Mouse (Mus musculus) heart, embryonic 13.5 days (tissue): Measurements from ENCODE around the gene Ttc6. TPM values are rescaled to one million over a fixed set of nuclear protein-coding genes. Genes with fewer than 3 reads are reported as not detected.

ENCODE experiments used
- ATAC-seq: fragments of 200-750 bp; cut with Nextera tagmentation; 2 replicates; pipeline ENCODE4 v1.8.0; 2017; ENCODE audit warnings: moderate TSS enrichment; ENCODE audit not compliant: insufficient number of reproducible peaks, low FRiP score, low TSS enrichment; ENCODE audit errors: extremely low read depth
- H3K27ac ChIP-seq: fragments of 300-500 bp; sonication (generic); replicated peaks from 2 replicates; pipeline ENCODE4 v1.5.1; 2015; ENCODE audit warnings: moderate library complexity, mild to moderate bottlenecking, inconsistent platforms
- H3K27me3 ChIP-seq: fragments of 300-500 bp; sonication (generic); replicated peaks from 2 replicates; pipeline ENCODE4 v1.6.1; 2015; ENCODE audit warnings: mild to moderate bottlenecking, inconsistent platforms
- H3K36me3 ChIP-seq: fragments of 300-500 bp; sonication (generic); 2 replicates; pipeline ENCODE4 v1.6.1; 2015; ENCODE audit warnings: mild to moderate bottlenecking, inconsistent platforms
- H3K4me1 ChIP-seq: fragments of 300-500 bp; sonication (generic); 2 replicates; pipeline ENCODE4 v1.6.1; 2015; ENCODE audit warnings: inconsistent platforms
- H3K4me2 ChIP-seq: fragments of 300-500 bp; sonication (generic); 2 replicates; pipeline ENCODE4 v1.6.1; 2015; ENCODE audit warnings: inconsistent platforms, mild to moderate bottlenecking, moderate library complexity
- H3K4me3 ChIP-seq: fragments of 300-500 bp; sonication (generic); 2 replicates; pipeline ENCODE4 v1.5.1; 2015; ENCODE audit warnings: moderate library complexity, mild to moderate bottlenecking, inconsistent platforms
- H3K9ac ChIP-seq: fragments of 300-500 bp; sonication (generic); 2 replicates; pipeline ENCODE4 v1.6.1; 2015; ENCODE audit warnings: inconsistent platforms, mild to moderate bottlenecking, moderate library complexity
- H3K9me3 ChIP-seq: fragments of 300-500 bp; sonication (generic); 2 replicates; pipeline ENCODE4 v1.6.1; 2016; ENCODE audit warnings: inconsistent platforms
- WGBS: fragments of 180-500 bp; shearing (Covaris S2); methylation state at CpG from one replicate; pipeline ENCODE4 v1.1.7; 2015; ENCODE audit warnings: mixed read lengths; 5-methylcytosine and 5-hydroxymethylcytosine counted together
- polyA plus RNA-seq: library from polyadenylated mRNA; unstranded; fragments of >200 nt; fragmentation: Nextera tagmentation; extraction: Ambion mirVana; gene quantifications from 2 replicates; pipeline ENCODE4 v1.2.1, GENCODE M21; 2015

Gene Ttc6
- polyA plus RNA-seq, 1 experiment from 2014 or later = 0.60 TPM

- WGBS = 3% methylated on average over 9 of the region's 9 CpGs
- ATAC-seq = no peak
- no peak overlapping the region for H3K4me3 ChIP-seq
These were observed 16.0 kb upstream of the Ttc6 start for GRCm38 (mm10) chr12:57547890-57548289.

GRCm38 (mm10) chr12:57548352-57548980 lies 15.4 kb upstream of the Ttc6 start:
- Histone ChIP-seq H3K4me1 (peaks cover 39% of the 10 kb centered on the region), H3K36me3 (no peaks in the 10 kb centered on the region), H3K27ac (no peak overlapping the region), H3K4me3 (peak overlapping the region; percentile 24), H3K27me3 (peaks cover 100% of the 10 kb centered on the region), H3K9ac (no peak overlapping the region), H3K9me3 (no peaks in the 10 kb centered on the region), H3K4me2 (peak overlapping the region; percentile 16; the same call in 1 of the 2 replicates)
- under 1% methylated on average over 20 of the region's 20 CpGs for WGBS
- ATAC-seq = no peak

More at GRCm38 (mm10) chr12:57547890-57548289, 16.0 kb upstream of the Ttc6 start:
- no peak overlapping the region for H3K27ac ChIP-seq
- peaks cover 100% of the 10 kb centered on the region for H3K27me3 ChIP-seq
- H3K4me1 ChIP-seq = peaks cover 39% of the 10 kb centered on the region
- H3K9ac ChIP-seq = no peak overlapping the region
- H3K36me3 ChIP-seq = no peaks in the 10 kb centered on the region
- no peaks in the 10 kb centered on the region for H3K9me3 ChIP-seq
- H3K4me2 ChIP-seq = no peak overlapping the region

- WGBS = 2% methylated on average over 25 of the region's 25 CpGs
- H3K36me3 ChIP-seq = no peaks in the 10 kb centered on the region
- H3K4me3 ChIP-seq = peak overlapping the region; percentile 24
- H3K9me3 ChIP-seq = no peaks in the 10 kb centered on the region
- H3K4me2 ChIP-seq = peak overlapping the region; percentile 16; the same call in 1 of the 2 replicates
- peaks cover 100% of the 10 kb centered on the region for H3K27me3 ChIP-seq
- H3K4me1 ChIP-seq = peaks cover 39% of the 10 kb centered on the region
- H3K27ac ChIP-seq = no peak overlapping the region
- no peak overlapping the region for H3K9ac ChIP-seq
- no peak for ATAC-seq
These were observed 14.8 kb upstream of the Ttc6 start for GRCm38 (mm10) chr12:57548981-57549666.

- H3K4me1 ChIP-seq = peaks cover 38% of the 10 kb centered on the region
- no peak overlapping the region for H3K27ac ChIP-seq
- no peaks in the 10 kb centered on the region for H3K36me3 ChIP-seq
- H3K4me2 ChIP-seq = no peak overlapping the region; the same call in 1 of the 2 replicates
- peak overlapping the region; percentile 20 for H3K4me3 ChIP-seq
- WGBS = 1% methylated on average over 15 of the region's 15 CpGs
- no peak overlapping the region for H3K9ac ChIP-seq
- no peak for ATAC-seq
- peaks cover 100% of the 10 kb centered on the region for H3K27me3 ChIP-seq
- H3K9me3 ChIP-seq = no peaks in the 10 kb centered on the region
These were observed 14.2 kb upstream of the Ttc6 start for GRCm38 (mm10) chr12:57549667-57550160.

- peak overlapping the region; percentile 20 for H3K4me3 ChIP-seq
- no peaks in the 10 kb centered on the region for H3K36me3 ChIP-seq
- 2% methylated on average over 31 of the region's 31 CpGs for WGBS
- no peak overlapping the region for H3K9ac ChIP-seq
- no peak overlapping the region; the same call in 1 of the 2 replicates for H3K4me2 ChIP-seq
- no peak overlapping the region for H3K27ac ChIP-seq
- ATAC-seq = no peak
- no peaks in the 10 kb centered on the region for H3K9me3 ChIP-seq
- H3K4me1 ChIP-seq = peaks cover 34% of the 10 kb centered on the region
- peaks cover 100% of the 10 kb centered on the region for H3K27me3 ChIP-seq
These were observed 13.6 kb upstream of the Ttc6 start for GRCm38 (mm10) chr12:57550181-57550808.

- Histone ChIP-seq H3K4me1 (peaks cover 28% of the 10 kb centered on the region), H3K4me3 (no peak overlapping the region), H3K9ac (no peak overlapping the region), H3K9me3 (no peaks in the 10 kb centered on the region), H3K27me3 (peaks cover 100% of the 10 kb centered on the region), H3K36me3 (no peaks in the 10 kb centered on the region), H3K27ac (no peak overlapping the region), H3K4me2 (no peak overlapping the region)
- ATAC-seq = no peak
- 5% methylated on average over 8 of the region's 8 CpGs for WGBS
These were observed 13.0 kb upstream of the Ttc6 start for GRCm38 (mm10) chr12:57550881-57551280.

GRCm38 (mm10) chr12:57552286-57552685 lies 11.6 kb upstream of the Ttc6 start:
- H3K36me3 ChIP-seq = no peaks in the 10 kb centered on the region
- H3K27ac ChIP-seq = no peak overlapping the region
- no peak for ATAC-seq
- H3K4me2 ChIP-seq = no peak overlapping the region
- H3K9ac ChIP-seq = no peak overlapping the region
- peaks cover 17% of the 10 kb centered on the region for H3K4me1 ChIP-seq
- no peaks in the 10 kb centered on the region for H3K9me3 ChIP-seq
- 9% methylated on average over 3 of the region's 3 CpGs for WGBS
- H3K4me3 ChIP-seq = no peak overlapping the region
- peaks cover 91% of the 10 kb centered on the region for H3K27me3 ChIP-seq

GRCm38 (mm10) chr12:57554091-57554490 lies 9.8 kb upstream of the Ttc6 start:
- Histone ChIP-seq H3K4me2 (no peak overlapping the region), H3K4me3 (no peak overlapping the region)
- WGBS = 25% methylated on average over 3 of the region's 3 CpGs

GRCm38 (mm10) chr12:57571773-57572172 lies 7.9 kb downstream of the Ttc6 start:
- H3K27me3 ChIP-seq = peaks cover 36% of the 10 kb centered on the region
- no peak for ATAC-seq
- H3K4me1 ChIP-seq = 0 out of 2 replicates have a peak, but pooled peaks cover 13% of the 10 kb centered on the region
- no peak overlapping the region for H3K27ac ChIP-seq
- H3K9me3 ChIP-seq = no peaks in the 10 kb centered on the region
- peak overlapping the region; percentile 54 for H3K4me2 ChIP-seq
- 4% methylated on average over 9 of the region's 9 CpGs for WGBS
- no peak overlapping the region; the same call in 1 of the 2 replicates for H3K9ac ChIP-seq
- H3K4me3 ChIP-seq = peak overlapping the region; percentile 20
- no peaks in the 10 kb centered on the region for H3K36me3 ChIP-seq

More at GRCm38 (mm10) chr12:57554091-57554490, 9.8 kb upstream of the Ttc6 start:
- no peak overlapping the region for H3K9ac ChIP-seq
- peaks cover 76% of the 10 kb centered on the region for H3K27me3 ChIP-seq
- peaks cover 11% of the 10 kb centered on the region for H3K4me1 ChIP-seq
- H3K36me3 ChIP-seq = no peaks in the 10 kb centered on the region
- H3K9me3 ChIP-seq = no peaks in the 10 kb centered on the region
- no peak overlapping the region for H3K27ac ChIP-seq
- no peak for ATAC-seq

- 0 out of 2 replicates have a peak, but pooled peaks cover under 1% of the 10 kb centered on the region for H3K9me3 ChIP-seq
- no peak overlapping the region for H3K27ac ChIP-seq
- no peak overlapping the region for H3K9ac ChIP-seq
- peaks cover 37% of the 10 kb centered on the region for H3K27me3 ChIP-seq
- H3K4me1 ChIP-seq = 0 out of 2 replicates have a peak, but pooled peaks cover 13% of the 10 kb centered on the region
- H3K36me3 ChIP-seq = no peaks in the 10 kb centered on the region
- no peak for ATAC-seq
- no peak overlapping the region for H3K4me2 ChIP-seq
- H3K4me3 ChIP-seq = no peak overlapping the region
These were observed 8.5 kb downstream of the Ttc6 start for GRCm38 (mm10) chr12:57572415-57572814.

- H3K9ac ChIP-seq = peak overlapping the region; percentile 78
- ATAC-seq = no peak; the same call in none of the 2 replicates
- peaks cover 37% of the 10 kb centered on the region for H3K27me3 ChIP-seq
- H3K4me2 ChIP-seq = peak overlapping the region; percentile 93
- H3K27ac ChIP-seq = no peak overlapping the region
- no peaks in the 10 kb centered on the region for H3K36me3 ChIP-seq
- H3K9me3 ChIP-seq = 0 out of 2 replicates have a peak, but pooled peaks cover 3% of the 10 kb centered on the region
- 0 out of 2 replicates have a peak, but pooled peaks cover 13% of the 10 kb centered on the region for H3K4me1 ChIP-seq
- 2% methylated on average over 80 of the region's 81 CpGs for WGBS
- H3K4me3 ChIP-seq = peak overlapping the region; percentile 62
These were observed 12.2 kb downstream of the Ttc6 start for GRCm38 (mm10) chr12:57575931-57576628.
